Mouse (Mus musculus): Measurements from ENCODE around the gene Pdzd2.

Pdzd2 gene

GRCm38 (mm10) chr15:12322676-12323402 is 416.9 kb downstream of the Pdzd2 start:
- peak in 1 of 2 experiments; percentile 78 for DNase-seq (ENCODE audit: inconsistent age in 2 of 2, low spot score in 1 of 2)

GRCm38 (mm10) chr15:12321788-12322621 is 417.7 kb downstream of the Pdzd2 start, which contains the start of gene 1810049J17Rik:
Gene 1810049J17Rik (minus strand): TSS chr15:12321899.
- DNase-seq (ENCODE audit: inconsistent age in 2 of 2, low spot score in 1 of 2): peak; percentile 74 to 90

- DNase-seq (ENCODE audit: inconsistent age in 2 of 2, low spot score in 1 of 2): peak; percentile 97 to 99
These were observed 418.5 kb downstream of the Pdzd2 start, which contains the start of gene Golph3 for GRCm38 (mm10) chr15:12321091-12321787. Gene Golph3 (plus strand): TSS chr15:12321450.

- DNase-seq (ENCODE audit: inconsistent age in 2 of 2, low spot score in 1 of 2): no peak
These were observed 419.2 kb downstream of the Pdzd2 start for GRCm38 (mm10) chr15:12320441-12321090.

GRCm38 (mm10) chr15:12319889-12320288 is 419.8 kb downstream of the Pdzd2 start:
- DNase-seq (ENCODE audit: inconsistent age in 2 of 2, low spot score in 1 of 2): no peak

GRCm38 (mm10) chr15:12318451-12318850 is 421.3 kb downstream of the Pdzd2 start:
- DNase-seq (ENCODE audit: inconsistent age in 2 of 2, low spot score in 1 of 2): no peak

- no peak for DNase-seq (ENCODE audit: inconsistent age in 2 of 2, low spot score in 1 of 2)
These were observed 422.4 kb downstream of the Pdzd2 start for GRCm38 (mm10) chr15:12317290-12317689.

- DNase-seq (ENCODE audit: inconsistent age in 2 of 2, low spot score in 1 of 2): no peak
These were observed 423.7 kb downstream of the Pdzd2 start for GRCm38 (mm10) chr15:12315996-12316395.

- no peak for DNase-seq (ENCODE audit: inconsistent age in 2 of 2, low spot score in 1 of 2)
These were observed 425.1 kb downstream of the Pdzd2 start for GRCm38 (mm10) chr15:12314584-12314983.

GRCm38 (mm10) chr15:12313255-12313654 is 426.5 kb downstream of the Pdzd2 start:
- no peak for DNase-seq (ENCODE audit: inconsistent age in 2 of 2, low spot score in 1 of 2)

- no peak for DNase-seq (ENCODE audit: inconsistent age in 2 of 2, low spot score in 1 of 2)
These were observed 428.3 kb downstream of the Pdzd2 start for GRCm38 (mm10) chr15:12311465-12311864.

- DNase-seq (ENCODE audit: inconsistent age in 2 of 2, low spot score in 1 of 2): no peak
These were observed 429.0 kb downstream of the Pdzd2 start for GRCm38 (mm10) chr15:12310676-12311075.

All from adrenal gland, adult (tissue).